Mouse (Mus musculus): Measurements from ENCODE around the gene Gm4631.
"Not testable (repeated sequence)": the region's sequence is repeated elsewhere in the genome, so short reads cannot be mapped to it uniquely, and the experiment has no call there.

Gene Gm4631

DNA sequence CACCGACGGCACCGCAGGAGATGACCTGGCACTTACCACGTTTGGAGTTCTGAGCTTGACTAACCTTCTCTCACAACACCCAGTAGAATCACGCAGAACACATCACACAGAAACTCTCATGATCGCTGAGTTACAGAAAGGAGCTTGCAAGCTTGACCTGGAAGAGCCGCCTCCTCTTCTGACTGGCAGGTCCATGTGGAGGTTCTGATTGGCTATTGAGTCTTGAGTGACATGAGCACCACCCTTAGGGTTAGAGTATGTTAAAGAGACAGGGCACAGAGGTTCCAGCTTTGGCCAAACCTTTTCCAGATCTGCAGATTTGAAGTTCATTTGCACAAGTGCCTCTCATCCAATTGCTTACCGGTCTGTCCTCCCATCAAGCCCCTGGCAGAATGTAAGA lies at the start of gene Gm4631:
Gene Gm4631, minus strand, starts transcription at position 101 of the 400 bp plus-strand sequence.
- DNase-seq (ENCODE audit: low read depth): not testable (repeated sequence)

GRCm38 (mm10) chr2:175372136-175372535 lies 34.1 kb upstream of the Gm4631 start, which contains the start of gene Zfp968:
Gene Zfp968 (plus strand): TSS chr2:175372436.
- not testable (repeated sequence) for DNase-seq (ENCODE audit: low read depth)

- not testable (repeated sequence) for DNase-seq (ENCODE audit: low read depth)
These were observed 63.2 kb downstream of the Gm4631 start, which contains the start of gene Gm14440 for GRCm38 (mm10) chr2:175274825-175275224. Gene Gm14440 (plus strand): TSS chr2:175275125.

Data from fibroblast of lung, adult 2 months (primary cell).